Mouse (Mus musculus): Measurements from ENCODE around the gene Pfkp. TPM values are rescaled to one million over a fixed set of nuclear protein-coding genes. Genes with fewer than 3 reads are reported as not detected.
A peak's percentile ranks its signal among the peaks of the same experiment; 100 is the strongest.

The Pfkp gene
- 10 to 100 TPM; 34.3 to 38.6 TPM for total RNA-seq (2021)
- long read RNA-seq, experiment 1, full-length matches to known transcripts = 32 of 35 reads
- long read RNA-seq, experiment 1, partial matches to known transcripts = 3 of 35 reads
- long read RNA-seq, experiment 1, other reads (novel, unspliced or antisense) = 0 of 35 reads
- long read RNA-seq, experiment 2, full-length matches to known transcripts = 16 of 18 reads
- long read RNA-seq, experiment 2, partial matches to known transcripts = 0 of 18 reads
- long read RNA-seq, experiment 2, other reads (novel, unspliced or antisense) = 2 of 18 reads

DNA sequence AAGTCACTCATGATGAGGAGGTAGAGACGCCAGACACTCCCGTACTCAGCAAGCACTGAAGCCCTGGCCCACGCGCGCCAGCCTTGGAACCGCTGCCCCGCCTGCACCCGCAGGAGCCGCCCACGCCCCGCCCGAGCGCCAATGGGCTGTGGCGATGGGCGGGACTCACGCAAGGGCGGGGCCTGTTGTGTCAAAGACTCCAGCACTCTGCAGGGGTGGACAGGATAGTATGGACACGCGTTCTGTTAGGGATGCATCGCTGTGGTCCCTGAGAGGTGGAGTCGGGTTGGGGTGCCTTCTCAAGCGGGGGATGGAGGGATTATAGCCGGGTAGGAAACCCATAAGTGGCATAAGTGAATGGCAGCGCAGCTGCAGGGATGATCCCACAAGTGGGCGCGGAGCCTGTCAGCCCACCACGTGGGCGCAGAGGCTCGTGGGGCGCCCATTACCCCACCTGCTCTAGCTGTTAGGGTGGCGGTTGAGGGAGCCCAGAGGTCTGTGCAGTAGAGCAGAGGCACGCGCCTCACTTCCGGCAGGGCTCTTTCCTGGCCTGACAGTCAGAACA, at the start of gene Pfkp:
Pfkp (minus strand) TSS at position 109 of the 565 bp plus-strand sequence.
- DNase-seq = peak; percentile 95 to 96

DNA sequence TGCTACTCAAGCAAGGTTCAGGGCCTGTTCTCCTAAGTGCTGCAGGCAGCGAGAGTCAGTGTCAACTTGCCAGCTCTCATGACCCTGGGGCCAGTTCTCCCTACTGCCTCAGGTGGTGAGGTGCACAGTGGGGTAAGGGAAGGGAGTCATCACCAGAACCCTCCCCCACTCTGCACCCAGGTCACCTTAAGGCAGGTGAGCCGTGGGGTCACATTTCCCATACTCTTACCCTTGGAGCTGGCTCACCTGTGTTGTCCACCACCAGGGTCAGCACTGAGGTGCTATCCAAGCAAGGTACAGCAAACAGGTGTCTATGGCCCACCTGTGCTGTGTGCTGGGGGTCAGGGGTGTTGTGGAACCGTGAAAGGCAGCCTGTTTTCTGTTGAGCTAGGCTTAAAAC, 42.0 kb upstream of the Pfkp start:
- DNase-seq = no peak

DNA sequence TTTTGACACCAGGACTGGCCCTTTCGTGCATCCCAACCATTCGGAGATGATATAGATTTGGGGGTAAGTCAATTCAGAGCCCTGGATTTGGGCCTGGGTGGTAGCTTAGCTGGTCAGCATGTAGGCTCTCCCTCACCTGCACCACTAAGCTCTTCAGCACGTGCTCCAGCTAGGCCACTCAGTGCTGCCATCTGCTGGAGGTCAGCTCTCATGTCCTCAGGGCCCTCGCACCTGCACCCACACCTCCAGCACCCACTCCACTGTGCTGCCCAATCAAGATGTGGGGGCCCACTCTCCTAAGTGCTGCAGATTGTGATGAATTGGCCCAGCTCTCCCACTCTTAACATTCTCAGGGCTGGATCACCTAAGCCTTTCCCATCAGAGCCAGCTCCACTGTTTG, 41.4 kb upstream of the Pfkp start:
- peak; percentile 36 to 68 for DNase-seq

DNA sequence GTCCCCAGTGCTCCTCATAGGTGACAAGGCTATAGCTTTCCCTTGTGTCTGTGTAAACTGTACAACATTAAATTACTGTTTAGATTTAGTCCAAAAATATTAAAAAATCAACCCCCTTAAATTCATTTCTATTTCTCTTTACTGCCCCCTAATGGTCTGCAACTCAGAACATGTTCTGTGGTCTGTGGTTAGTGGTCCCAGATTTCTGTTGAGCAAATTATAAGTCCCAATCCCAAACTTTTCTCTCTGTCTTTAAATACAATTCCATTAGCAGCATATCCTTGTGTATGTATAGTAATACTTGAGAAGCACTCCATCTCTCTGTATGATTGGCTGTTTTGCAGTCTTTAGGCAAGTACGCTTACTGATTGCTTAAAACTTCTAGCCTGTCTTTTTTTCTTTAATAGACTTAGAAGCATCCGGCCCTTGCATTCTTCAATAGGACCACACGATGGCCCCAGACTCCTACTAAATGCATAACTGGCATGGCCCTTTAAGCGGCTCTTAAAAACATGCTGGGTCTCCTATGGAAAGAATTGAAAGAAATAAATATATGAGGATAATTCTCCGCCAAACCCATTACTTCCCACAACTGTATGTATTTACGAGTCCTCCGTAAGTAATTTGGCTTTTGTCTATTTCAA, 40.3 kb upstream of the Pfkp start:
- DNase-seq = peak; percentile 25 to 45

DNA sequence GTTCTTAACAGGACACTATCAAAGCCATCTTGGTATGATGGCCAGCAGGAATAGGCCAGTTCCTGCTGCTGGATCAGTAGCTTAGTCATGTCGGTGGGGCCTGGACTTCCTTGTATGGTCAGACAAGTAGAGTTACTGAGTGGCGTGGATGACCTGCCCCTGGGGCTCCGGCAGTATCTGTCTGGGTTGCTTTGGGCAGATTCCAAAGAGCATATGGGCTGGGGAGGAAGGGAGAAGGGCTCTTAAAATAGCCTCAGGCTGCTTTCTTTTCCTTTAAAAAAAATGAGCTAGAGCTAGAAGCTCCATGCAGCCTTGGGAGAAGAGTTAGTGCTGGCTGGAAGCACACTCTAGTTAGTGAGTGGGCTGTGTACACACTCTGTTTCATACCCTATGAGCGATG, 18.3 kb upstream of the Pfkp start:
- peak in 1 of 2 experiments; percentile 27 for DNase-seq

DNA sequence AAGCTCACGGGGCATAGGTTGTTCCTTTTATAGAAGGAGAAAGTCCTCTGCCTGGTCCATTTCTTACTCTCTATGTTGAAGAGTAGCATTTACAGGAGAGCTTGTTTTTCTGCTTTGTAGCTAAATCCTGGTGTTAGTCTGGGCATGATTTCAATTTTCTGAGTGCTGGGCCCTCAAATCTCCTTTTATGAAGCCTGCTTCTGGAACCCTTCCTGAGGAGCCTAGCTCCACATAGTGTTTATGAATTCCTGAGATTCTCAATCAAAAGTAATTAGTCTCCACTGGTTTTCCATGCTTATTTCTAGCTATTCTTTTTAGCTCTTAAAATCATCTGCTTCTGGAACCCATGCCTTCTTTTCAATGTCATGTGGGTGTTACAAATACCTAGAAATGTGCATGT, 16.9 kb upstream of the Pfkp start:
- no peak for DNase-seq

DNA sequence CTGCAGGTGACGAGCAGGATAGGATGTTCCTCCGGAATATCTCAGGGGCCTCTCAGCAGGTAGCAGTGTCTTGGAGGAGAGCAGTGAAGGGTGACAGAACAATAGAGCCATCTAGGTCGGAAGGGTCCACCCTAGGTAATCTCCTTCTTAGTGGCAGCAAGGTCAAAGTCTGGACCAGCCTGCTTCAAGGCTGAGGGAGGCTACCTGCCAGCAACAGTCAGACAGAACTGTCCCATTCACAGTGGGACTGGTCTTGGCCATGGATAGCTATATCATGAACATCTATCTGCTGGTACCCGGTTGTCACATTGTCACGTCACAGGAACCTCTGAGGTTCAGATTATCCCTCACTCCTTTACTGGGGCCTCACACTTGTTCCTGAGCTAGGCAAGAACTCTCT, 15.6 kb upstream of the Pfkp start:
- DNase-seq = no peak

DNA sequence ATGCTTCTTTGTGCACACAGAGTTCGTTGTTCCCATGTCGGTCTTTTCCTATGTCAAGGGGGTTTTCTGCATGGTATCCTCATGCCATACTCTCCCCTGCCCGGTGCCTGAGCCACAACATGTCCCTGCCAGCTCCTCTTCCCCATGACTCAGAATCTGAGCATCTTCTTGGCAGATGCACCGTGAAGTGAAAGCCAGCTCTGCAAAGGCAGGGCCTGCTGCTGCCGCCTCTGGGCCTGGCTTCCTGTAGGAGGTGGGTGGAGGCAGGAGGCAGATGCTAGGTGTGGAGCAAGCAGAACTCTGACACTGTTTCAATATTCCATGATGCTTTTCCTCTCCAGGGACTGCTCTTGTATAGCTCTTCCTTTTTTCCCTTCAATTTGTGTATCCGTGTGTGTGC, 10.7 kb upstream of the Pfkp start:
- peak in 1 of 2 experiments; percentile 64 for DNase-seq

DNA sequence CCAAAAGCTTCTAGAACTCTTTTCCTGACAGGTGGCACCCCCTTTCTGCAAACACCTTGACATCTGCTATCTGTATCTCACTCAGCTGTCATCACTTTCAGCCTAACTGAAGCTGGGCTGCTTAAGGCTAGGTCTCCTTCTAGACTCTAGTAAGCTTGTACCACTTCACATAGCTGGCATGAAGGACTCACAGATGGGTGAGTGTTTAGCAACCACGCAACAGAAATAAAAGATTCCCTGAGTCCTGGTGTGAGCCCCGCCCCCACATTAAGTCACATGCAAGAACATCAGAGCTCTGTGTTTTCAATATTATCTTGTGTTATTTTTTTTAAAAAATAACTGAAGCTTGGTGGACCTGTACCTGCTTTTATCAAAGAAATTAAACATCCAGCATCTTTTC, 8.7 kb upstream of the Pfkp start:
- DNase-seq = no peak

DNA sequence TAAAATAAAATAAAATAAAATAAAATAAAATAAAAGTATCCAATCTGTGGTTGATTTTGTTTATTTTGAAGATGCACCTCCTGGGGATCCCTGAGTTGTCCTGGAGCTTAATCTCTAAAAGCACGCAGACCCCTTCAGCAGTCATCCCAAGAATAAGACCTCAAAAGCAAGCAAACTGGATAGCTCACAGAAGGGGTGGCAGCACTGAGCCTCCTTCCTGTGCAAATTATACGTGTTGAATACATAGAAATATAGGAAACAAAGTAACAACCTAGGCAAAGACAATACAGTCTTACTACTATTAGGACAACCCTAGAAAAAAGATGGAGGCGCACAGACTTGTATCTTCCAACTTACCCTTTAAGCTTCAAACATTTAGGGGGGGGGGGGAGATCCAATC, 965 bp upstream of the Pfkp start:
- no peak for DNase-seq

DNA sequence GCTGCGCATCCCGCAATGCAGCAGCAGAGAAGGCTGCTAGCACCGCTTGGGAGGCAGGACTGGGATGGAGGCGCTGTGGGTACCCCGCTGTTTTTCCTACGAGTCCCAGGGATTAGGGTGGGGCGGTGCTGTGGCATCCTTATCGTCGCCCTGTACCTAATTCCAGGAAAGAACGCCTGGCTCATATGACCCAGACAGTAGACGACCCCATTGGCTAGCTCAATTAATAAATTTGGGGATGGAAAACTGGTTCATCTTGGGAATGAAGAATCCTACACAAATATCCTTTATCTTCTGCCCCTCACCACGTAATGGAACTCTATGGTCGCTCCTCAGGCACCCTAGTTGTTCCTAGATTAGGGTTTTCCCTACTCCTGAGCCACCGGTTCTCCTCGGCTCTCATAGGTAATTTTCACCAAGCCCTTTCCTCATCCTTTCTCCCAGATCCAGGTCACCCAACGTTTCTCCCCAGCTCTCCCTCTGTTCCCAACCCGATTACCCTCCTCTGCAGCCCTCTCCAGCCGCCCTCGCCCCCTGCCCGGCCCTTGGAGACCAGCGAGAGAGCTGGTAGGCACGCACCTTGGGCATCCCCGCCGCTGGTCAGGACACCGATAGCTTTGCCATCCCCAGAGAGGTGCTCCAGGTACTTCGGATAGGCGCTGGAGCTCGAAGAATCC, 447 bp downstream of the Pfkp start:
- peak in 1 of 2 experiments; percentile 42 for DNase-seq

DNA sequence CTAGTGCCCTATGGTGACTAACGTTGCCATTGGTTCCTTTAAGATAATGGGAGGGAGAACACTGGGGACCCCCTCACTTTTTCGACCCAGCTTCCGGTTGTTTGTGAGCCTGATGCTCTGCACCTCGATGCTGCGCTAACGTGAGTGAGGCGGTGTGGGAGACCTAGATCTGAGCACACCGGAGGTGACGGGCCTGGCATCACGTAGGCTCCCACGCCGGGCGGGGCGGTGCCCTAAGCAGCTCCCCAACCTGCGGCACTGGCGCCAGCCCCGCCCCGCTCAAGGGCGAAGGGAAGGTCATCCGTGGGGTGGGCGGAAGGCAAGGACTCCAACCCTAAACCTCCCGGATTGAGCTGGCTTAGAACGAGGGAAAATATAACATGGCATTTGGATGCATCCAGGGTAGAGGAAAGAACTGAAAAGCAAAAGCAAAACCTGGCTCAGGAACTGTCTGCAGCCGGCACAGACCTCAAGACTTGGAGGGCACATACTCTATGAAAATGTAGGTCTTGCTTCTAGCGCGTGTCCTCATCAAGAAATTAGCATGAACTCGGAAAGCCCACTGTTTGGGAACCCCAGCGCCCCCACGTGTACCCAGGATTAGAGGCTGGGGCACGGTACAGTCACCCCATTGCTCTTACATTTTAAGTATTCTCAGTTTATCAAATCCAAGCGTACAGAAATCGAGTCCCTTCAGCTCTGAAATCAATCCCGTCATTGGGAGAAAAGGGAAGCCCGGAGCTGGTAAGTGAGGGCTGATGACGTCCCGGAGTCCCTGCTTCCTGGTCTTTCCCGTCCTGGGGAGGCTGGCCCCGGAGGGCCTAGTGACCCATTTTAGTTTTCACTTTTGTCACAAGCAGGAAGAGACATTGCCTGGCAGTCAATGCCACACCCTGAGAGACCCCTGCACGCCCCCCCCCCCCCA, 1.2 kb downstream of the Pfkp start:
- DNase-seq = peak; percentile 67 to 71

DNA sequence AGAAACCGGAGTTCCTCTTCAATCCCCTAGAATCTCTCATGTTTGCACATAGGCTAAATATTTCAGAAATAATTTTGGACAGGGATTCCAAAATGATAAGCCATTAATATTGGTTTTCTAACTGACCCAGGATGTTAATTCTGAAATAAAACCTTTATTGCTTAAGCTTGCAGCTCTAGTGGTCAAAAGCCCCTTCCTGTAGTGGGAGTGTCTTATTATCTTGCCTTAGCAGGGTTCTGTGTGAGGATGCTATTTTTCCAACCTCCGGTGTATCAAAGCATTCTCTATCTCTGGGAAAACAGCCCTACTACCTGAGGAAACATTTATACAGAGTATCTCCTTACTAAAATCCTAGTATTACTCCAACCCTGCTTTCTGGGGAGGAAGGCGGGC, 1.9 kb downstream of the Pfkp start:
- no peak for DNase-seq

DNA sequence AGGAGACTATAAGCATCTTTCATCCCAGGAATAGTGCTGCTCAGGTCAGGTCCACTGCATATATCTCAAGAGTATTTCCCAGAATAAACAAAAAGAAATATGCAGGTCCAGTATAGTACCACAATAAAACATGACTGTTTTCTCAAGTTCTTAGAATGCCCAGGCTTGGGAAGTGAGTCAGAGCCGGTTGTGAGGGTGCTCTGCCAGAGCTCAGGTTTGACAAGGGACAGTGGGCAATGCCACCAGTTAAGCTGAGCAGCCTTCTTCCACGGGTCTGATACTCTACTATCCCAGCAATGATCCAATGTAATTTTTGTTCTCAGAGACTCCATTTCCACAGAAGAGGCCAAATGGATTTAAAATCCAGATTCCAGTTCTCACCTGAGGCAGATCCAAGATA, 2.3 kb downstream of the Pfkp start:
- DNase-seq = no peak

DNA sequence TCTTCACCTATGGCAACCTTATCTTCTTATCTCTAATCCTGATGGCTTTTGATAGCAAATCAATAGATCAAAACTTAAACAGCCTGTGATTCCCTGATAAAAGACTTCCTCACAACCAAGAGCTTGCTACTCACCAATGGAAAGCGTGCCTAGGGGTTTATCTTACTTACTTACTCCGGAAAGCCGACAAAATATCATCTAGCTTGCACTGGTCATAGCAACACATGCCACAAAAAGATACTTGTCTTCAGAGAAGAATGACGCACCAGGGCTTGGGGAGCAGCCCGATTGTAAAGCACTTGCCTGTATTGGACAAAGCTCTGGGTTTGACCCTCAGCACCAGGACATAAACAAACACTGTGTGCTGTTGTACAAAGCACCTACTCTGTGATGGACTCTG, 4.6 kb downstream of the Pfkp start:
- no peak for DNase-seq

DNA sequence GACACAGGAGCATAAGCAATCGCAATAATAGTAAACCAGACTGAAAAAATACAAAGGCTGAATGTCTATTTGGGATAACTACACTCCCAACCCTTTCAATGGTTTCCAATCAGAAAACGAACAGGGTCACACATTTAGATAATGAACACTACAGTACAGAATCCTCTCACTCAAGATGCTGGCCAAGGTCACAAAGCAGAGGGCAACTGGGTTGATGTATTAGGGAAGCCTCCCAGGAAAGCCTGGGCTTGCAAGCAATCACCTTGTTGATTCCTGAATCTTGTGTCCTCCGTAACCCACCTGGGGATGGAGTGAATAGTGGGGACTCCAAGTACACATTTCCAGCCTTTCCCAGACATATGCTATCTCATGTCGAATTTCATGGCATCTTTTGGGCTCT, 5.6 kb downstream of the Pfkp start:
- DNase-seq = no peak

DNA sequence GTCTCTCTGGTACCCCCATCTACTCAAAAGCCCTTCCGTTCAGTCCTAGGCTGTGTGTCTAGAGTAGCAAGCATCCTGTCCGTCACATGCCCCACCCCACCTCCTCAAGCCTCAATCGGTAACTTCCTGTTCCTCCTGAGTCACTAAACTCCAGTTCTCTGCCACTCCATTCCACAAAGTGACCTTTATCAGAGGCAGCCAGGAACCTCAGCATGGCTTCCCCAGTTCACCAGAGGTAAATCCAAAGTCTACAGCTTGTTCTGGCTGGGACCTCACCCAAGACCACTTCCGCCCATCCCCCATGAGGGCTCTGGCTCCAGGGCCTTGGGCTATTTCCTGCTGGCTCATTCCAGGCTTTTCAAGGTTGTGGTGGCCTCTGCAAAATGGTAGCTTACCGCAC, 6.1 kb downstream of the Pfkp start:
- peak; percentile 38 to 70 for DNase-seq

DNA sequence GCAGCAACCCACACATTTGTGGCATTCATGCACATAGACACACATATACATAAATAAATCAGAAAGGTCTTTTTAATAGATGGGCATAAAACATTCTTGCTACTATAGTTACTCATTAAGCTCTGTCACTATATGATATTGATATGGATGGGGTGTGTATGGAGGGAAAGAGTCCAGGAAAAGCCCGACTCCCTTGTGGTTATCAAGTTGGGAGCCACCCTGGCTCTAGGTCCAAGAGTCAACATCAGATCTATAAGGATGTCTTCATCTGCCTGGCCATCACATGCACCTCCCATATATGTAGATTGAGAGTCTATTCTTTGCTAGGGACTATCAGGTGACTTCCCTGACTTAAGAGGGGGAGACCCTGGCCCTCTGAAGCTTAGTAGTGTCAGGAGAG, 7.1 kb downstream of the Pfkp start:
- no peak for DNase-seq

DNA sequence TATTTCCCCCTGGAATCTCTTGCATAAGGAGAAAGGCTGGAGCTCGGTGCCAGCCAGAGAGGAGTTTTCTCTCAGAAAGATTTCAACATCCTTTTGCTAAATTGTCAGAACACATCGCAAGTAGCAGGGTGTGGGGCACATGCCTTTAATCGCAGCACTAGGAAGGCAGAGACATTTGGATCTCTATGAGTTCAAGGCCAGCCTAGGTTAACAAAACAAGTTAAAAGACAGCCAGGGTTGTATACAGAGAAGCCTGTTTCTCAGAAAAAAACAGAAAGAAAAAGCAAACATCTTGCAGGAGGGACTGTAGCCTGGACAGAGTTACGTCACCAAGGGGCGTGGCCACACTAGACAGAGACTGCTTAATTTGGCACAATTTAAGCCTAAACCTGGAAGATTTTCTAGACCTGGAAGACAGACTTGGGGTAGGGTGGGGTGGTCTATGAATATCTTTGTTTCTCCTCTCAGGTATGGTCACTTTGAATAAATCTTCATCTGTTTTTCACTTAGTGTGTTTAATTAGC, 9.0 kb downstream of the Pfkp start:
- no peak for DNase-seq

DNA sequence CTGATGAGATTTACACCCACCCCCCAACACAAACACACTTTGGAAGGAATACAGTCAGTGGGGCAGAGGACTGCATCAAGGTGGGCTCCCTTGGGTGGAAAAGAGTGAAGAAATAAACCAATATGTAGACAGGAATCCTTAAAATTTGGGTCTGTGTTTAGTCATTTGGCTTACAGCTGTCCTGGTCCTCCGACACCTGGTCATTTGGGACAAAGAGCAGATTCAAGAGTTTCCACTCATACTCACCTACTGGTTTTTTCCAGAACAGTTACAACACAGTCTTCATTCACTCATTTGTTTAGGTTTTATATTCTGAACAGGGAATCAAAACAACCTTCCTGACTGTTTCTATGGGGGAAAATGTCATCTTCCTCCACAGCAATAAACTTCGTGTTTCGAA, 9.6 kb downstream of the Pfkp start:
- no peak for DNase-seq

DNA sequence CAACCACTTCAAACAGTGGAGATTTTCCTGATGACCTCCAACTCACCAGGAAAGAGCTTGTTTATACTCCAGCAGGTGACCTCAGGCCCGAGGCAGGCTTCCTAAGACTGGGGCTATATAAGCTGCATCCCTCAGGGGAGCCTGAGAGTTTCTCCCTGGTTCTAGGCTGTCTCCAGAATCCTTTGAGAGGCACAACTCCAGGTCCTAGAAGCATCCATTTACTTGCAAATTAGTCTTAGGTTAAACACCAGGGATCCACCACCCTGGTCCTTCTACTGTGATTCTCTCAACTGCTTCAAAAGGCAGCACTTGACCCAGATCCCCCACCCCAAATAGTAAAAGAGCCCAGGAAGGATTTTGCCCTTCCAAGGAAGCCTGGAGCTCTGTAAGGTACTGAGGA, 10.2 kb downstream of the Pfkp start:
- DNase-seq = no peak

DNA sequence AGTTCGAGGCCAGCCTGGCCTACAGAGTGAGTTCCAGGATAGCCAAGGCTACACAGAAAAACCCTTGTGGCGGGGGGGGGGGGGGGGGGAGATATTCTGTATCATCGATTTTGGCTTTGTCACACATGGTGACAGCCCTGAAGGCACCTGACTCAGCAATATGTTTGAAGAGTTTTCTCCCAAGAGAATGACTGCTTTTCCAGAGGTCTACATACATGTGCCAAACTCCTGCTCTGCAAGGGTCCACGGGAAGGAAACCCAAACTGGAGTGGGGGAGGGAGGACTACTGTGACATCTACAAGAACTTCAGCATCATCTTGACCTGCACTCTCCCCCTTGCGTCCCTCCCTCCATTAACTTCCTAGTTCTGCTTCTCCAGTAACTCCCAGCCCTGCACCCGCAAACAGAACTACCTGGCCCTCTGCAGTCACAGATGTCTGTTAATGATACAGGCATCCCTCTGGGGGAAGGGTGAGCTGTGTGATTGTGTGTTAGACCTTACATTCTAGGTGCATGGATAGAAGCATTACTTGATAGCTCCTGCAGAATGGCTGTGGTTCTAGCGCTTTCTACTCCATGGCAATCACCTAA, 10.9 kb downstream of the Pfkp start:
- DNase-seq = no peak
